Mouse (Mus musculus) embryo, embryonic 10 days (tissue): ENCODE data around the gene AC124108.1.

ENCODE experiments used
- DNase-seq: peaks from one replicate; pipeline ENCODE4 v3.0.0-alpha.2; 2015; ENCODE audit warnings: low spot score

Gene AC124108.1

DNA sequence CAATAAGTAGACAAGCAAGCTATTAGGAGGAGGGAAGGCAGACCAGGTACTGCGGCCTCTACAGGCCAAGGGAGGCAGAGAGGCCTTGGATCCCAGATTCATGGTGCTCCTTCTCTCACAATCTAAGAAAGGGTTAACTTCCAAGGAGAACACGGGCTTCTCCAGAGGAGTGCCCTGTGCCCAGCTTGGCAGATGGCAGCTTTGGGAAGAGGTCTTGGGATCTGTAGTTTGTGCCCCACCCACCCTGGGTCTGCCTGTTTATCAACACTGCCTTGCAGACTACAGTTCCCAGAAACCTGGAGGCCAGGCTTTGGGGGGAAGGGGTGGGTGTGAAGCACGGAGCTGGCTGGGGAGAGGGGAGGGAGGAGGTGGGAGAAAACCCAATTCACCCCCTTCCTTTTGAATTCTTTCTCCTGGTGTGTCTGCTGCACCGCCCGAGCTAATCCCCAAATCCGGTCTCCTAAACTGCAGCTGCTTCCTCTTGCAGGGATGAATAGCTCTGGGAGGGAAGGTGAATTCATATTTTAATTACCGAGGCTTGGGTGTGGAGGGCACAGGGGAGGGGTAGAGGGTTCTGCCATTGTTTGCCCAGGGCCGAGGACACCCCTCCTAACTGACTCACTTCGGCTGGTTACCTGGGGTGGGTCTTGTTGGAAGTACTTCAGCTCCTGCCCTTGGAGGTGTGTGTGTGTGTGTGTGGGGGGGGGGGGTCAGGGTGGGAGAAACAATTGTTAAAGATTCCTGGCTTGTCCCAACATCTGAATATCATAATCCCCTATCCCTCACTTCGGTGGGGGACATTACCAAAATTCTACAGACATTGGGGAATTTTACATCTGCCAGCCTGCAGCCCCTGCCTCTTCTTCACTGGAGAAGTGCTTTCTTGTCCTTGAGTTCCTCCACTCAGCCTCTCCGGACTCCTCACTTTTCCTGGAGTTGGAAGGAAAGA, 9.6 kb downstream of the AC124108.1 start:
- peak; percentile 52 for DNase-seq

DNA sequence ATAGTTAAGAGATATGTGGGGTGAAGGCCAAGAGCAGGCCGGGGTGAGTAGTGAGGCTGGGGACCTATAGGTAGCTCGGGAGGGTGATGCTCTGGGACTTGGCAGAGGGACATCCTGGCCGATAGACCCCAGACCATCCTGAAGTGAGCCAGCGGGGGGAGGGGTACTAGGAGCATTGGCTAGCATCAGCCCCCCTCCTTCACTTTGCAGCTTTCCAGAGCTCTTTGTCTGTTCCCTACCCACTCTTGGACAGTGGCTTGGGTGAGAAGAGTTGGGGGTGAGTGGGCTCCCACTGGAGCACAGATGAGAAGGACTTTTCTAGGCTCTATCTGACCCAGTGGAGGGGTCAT, 10.2 kb downstream of the AC124108.1 start:
- DNase-seq: no peak

DNA sequence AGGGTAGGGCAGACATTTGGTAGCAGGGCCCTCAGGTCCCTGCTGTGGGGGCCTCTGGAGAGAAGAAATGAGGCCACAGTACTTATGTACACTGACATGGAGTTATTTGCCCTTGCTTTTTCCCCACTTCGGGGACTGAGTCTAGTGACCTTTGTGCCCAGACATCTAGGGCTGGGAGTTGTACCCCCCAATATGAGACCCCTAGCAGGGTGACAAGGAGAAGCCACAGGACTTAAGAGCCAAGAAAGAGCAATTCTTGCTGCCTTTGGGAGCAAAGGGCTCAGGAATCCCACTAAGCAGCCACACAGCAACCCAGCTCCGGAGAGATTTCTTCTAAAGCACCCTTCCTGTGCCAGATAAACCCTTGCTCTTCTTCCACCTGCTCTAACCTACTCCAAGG, 10.7 kb downstream of the AC124108.1 start:
- DNase-seq: no peak

DNA sequence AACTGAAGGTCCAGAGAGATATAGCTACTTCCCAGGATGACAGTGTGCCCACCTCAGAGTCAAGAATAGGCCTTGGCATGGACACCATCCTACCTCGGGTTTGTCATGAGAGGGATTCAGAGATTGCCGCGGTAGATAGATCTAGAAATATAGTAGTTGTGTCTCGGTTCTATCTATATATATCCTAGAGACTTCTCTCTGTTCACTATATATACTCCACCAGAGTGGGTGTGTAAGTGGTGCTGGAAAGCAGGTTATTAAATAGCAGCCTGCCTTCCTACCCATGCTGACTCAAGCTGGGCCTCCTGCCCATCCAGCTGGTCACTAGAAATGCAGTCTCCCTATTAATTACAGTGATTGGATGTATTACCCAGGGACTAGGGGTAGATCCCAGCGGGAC, 11.5 kb downstream of the AC124108.1 start:
- DNase-seq: no peak

DNA sequence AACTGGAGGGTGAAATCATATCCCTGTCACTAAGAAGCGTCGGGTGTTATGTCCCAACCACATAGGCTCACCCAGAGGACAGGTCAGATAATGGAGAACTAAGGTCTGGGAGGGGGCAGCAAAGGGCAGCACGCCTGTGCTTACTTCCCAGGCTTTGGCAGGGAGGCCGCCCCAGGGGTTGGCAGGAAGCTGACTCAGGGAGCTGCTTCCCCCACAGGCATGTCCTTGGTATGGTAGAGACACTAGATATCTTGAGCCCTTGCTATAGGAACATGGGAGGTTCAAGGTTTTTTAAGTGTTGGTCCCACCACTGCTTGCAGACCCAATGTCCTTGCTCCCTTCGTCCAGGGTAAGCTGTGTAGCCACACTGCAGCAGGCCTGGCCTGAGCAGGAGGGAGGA, 14.7 kb downstream of the AC124108.1 start:
- no peak for DNase-seq

DNA sequence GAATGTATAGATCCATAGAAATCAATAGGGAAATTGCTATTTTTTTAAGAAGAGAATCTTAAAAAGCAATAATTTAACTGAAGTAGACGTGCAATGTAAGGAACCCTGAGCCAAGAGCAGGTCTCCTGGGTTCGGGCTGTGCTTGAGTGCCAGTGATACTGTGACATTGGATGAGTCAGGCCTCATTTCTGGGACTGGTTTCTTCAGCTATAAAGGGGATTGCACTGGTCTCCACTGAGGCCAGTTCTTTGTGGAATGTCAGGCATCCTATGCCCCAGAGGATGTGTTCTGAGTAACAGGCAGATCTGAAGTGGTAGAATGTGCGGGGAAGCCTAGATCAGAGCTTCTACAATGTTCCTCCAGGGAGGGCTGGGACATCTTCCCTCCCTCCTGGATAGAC, 15.6 kb downstream of the AC124108.1 start:
- no peak for DNase-seq

DNA sequence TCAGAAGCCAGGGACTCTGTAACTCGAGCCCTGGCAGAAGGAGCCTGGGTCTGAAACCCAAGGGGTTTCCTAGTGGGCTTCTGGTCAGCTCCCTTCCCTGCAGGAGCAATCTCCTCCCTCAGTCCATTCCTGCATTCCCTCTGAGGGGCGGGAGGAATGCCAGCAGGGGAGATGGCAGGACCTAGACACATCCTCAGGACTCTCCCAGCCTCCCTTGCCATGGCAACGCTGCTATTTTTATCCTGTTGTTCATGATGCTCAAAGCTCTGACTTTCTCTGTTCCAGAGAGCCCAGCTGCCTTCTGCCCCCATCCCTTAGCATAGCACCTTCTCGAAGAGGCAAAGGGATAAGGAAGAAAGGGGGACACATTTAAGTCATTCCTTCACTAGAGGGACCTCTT, 16.9 kb downstream of the AC124108.1 start:
- peak; percentile 59 for DNase-seq

DNA sequence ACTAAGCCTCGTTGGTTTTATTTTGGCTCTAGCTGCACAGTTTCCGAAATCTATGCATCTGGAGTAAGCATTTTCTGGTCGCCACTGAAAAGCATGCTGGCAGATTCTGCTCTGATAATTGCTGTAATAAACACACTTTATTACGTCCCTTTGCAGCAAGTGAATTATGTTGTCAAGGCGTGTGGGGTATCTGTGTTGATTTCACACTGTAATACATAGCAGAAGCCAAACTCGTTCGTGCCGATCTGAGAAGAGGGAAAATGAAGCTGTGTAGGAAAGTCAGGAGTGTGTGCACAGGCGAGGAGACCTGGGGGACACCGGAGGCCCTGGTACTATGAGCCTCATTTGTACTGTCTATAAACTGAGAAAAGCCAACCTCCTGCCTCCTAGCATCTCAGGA, 18.1 kb downstream of the AC124108.1 start:
- no peak for DNase-seq

DNA sequence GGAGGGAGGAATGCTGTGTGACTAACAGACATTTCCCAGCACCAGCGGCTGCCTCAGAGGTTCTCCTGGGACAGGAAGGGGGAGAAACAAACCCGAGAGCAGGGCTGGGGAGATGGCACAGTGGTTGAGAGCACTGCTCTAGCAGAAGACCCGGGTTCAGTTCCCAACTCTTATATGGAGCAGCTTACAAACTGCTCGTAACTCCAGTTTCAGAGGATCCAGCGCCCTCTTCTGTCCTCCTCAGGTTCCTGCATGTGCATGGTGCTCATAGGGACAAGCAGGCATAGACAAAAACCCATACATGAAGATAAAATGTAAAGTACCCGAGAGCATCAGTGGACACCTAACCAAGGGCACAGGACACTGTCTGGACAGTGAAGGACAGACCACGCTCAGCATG, 19.7 kb downstream of the AC124108.1 start:
- peak; percentile 84 for DNase-seq

DNA sequence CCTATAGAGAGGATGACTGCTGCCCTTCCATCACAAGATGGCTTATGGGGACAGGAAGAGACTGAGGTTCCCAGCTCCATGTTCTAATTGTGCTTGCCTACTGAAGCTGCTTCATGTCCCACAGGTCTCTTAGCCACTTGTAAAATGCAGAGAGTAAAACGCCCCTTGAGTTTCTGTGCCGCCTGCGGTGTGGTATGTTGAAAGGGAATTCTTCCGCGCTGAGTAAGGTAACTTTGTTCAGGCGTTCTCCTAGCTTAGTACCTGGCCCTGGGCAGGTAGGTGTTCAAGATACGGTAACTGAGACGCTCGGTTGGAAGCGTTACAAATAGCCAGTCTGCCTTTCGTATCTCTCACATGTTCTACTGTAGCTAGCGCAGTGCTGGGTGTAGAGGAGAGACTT, 20.4 kb downstream of the AC124108.1 start:
- no peak for DNase-seq

DNA sequence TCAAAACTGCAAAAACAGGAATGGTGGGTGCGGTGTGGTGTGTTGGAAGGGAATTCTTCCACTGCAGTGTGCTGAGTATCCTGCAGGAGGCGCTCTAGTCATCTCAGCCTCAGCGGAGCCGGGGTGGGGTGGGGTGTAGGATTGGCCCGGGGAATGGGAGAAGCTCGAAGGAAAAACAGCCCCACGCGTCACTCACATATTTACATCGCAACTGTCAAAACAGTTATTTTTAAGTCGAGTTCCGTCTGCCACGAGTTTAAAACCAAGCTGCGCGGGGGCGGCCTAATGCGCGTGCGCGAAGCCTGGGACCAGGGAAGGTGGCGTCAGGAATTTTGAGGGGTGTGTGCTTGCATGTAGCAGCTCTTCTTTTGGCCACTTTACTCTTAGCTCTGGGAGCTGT, 21.0 kb downstream of the AC124108.1 start:
- DNase-seq: peak; percentile 72

DNA sequence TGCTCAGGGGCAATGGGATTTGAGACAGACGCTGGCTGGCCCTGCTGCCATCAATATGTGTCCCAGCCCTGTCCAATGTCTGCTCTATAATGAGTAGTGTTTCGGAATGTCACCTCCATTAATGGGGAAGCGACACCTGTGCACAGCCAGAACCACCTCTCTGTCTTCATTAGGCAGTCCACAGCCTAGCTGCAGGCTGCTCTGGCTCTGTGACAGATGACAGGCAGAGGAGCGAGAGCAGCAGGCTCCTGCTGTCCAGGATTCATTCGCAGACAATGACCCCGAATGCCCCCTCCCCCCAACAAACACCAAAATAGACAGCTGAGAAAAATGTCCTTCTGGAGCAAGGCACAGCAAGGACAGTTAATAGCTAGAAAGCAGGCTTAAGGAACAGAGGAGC, 21.8 kb downstream of the AC124108.1 start:
- no peak for DNase-seq

DNA sequence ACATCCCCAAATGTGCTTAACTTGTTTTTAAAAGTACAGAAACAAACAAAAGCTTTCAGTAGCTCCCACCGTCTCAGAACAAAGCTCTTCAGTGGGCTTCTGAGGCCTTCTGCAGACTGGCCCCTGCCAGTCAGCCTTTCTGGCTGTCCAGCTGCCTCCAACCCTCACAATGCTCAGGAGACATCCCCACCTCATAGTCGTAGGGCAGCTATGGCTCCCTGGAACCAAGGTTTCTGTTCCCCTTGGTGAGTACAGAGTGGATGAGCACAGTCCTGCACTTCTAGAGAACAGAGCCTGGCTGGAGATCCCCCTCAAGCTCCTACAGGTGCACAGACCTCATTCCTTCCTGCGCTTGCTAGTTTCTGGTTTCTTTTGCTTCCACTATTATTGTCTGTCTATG, 25.0 kb downstream of the AC124108.1 start:
- no peak for DNase-seq

DNA sequence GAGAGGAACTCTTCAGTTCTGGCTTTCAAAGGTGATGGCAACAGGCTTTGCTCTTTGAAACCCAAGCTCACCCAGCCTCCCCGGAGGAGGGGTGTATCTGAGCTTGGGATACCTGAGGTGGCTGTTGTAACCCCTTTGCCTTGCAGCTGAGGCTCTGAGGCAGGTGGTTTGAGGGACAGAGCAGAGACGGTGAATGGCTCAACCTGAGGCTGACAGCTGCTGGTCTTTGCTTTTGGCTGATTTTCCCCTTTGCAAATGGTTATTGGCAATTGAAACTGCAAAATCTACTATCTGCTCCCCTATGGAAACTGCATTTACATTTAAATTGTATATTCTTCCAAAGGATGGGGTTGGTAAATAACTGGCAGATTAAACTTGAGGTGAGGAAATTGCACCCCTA, 30.4 kb downstream of the AC124108.1 start:
- DNase-seq: no peak

DNA sequence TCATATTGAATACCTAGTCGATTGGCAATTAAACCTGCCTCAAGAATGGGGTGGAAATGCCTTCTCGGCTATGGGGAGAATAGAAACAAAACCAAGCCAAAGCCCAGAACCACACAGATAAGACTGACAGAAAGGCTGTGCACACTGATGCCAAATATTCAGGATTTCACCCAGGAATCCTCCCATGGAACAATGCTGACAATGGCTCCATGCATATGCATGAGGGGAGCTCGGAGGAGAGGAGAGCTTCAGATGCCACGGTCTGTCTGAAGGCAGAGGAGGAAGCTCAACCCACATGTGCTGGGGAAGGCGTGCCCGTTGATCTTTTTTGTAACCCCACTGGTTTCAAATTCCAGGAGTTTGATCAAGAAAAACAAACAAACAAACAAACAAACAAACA, 30.9 kb downstream of the AC124108.1 start:
- DNase-seq: peak; percentile 50

DNA sequence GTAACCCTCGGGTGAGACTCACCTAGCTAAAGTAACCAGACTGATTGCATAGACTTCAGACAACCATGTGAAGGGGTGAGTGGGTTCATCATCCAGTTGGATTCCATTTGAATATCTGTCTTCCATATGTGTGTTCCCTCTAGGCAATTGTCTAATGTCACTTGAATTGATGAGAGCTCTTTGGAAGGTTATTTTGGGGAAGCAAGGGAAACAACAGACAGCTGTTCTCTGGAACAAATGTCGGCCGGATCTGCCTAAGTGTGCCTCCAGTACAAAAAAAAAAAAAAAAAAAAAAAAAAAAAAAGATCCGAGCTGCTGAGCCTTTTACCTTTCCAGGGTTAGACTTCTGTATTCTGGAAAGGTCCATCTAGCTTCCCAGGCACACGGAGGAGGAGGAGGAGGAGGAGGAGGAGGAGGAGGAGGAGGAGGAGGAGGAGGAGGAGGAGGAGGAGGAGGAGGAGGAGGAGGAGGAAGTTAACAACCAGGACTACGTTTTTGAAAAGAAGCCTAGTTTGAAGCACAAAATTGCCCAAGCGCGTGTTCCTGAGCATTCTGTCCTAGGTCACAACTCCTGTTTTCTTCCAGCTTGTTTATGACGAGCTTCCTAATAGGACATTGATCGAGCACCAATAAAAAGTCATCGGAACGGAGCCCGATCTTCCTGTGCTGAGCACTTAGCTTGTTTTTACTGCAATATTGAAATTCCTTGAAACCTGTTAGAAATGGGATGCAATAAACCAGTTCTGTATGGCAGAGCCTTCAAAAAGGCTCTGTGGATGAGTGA, 35.2 kb downstream of the AC124108.1 start:
- no peak for DNase-seq

DNA sequence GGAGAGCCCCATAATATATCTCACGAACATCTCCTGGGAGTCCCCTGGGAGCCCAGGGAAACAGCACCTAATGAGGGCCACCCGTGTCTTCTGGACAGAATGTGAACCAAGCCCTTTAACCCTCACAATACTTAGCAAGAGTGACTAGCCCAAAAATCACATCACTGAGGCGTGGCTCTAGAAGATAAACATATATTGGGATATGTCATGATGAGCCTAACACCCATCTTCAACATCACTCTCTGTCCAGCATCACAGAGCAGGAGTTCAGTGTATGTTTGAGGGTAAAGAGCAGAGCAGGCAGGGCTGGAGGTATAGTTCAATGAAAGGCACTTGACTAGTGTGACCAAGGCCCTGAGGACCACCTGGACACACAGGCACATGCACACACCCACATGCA, 38.4 kb downstream of the AC124108.1 start, which contains the start of gene Gm10188:
Gene Gm10188 (minus strand): TSS at position 101 of the 400 bp plus-strand sequence.
- DNase-seq: no peak

DNA sequence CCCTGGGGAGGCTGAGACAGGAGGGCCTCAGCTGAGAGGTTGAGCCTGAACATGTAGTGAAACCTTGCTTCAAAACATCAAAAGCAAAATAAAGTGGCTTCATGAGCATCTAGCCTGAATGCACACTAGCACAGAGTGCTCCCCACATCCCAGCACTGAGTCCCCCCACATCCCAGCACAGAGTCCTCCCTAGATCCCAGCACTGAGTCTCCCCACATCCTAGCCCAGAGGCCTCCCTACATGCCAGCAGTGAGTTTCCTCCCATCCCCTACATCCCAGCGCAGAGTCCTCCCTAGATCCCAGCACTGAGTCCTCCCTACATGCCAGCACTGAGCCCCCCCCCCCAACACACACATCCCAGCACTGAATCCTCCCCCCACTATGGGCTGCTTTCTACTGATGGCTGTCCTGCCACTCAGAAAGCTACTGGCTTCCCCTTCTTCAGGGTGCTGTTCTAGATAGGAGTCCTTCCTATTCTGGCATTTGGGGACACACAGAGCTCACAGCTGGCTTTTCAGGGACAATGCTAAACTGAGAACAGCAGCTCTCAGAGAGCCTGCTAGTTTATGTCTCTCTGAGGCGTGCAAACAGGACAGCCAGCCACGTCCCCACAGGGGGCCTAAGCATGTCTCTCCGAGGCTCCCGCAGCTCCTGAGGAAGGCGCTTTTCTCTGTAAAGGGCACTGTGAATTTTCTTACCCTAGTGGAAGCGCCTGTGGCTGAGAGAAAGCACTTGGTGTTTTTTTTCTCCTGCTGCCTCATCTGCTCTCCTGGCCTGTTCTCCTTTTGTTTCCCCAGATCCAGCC, 40.4 kb downstream of the AC124108.1 start:
- DNase-seq: no peak

DNA sequence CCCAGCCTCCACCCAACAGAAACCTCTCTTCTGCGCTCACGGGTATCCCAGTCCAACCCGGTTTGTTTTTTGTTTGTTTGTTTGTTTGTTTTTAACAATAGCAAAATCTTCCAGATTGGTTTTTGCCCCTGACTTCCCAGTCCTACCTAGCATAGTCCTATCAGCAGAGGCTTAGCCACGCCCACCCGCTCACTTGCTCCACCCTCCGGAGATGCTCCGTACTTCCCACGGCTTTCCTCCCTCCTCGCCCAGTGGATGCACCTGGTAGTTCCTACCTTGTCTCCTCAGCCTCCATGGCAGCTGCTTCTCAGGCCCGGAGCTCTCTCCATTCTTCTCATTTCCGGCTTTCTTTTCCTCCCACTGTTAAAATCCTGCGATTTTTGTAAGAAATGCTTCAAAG, 42.3 kb downstream of the AC124108.1 start:
- peak; percentile 78 for DNase-seq

DNA sequence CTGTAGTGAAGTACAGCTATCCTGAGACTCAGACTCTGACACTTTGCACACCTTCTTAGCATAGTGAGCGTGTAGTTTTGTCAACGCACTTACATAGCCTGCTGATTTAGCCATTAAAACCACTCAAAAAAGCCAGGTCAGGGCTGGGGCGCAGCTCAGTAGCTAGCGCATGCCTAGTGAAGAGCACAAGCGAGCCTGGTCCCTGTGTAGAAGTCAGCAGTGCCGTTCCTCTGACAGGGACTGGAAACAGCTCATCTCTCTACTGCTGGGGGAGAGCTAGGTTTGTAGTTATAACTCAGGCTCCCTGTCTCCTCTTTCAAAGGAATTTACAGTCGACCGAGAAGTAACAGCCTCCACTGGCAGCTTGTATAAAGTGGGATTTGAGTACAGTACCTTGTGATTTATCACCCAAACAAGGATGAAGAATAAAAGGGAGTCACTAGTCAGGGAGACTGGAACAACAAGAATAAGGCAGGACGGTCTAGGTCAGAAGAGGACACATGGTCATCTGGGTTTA, 43.6 kb downstream of the AC124108.1 start:
- DNase-seq: no peak

DNA sequence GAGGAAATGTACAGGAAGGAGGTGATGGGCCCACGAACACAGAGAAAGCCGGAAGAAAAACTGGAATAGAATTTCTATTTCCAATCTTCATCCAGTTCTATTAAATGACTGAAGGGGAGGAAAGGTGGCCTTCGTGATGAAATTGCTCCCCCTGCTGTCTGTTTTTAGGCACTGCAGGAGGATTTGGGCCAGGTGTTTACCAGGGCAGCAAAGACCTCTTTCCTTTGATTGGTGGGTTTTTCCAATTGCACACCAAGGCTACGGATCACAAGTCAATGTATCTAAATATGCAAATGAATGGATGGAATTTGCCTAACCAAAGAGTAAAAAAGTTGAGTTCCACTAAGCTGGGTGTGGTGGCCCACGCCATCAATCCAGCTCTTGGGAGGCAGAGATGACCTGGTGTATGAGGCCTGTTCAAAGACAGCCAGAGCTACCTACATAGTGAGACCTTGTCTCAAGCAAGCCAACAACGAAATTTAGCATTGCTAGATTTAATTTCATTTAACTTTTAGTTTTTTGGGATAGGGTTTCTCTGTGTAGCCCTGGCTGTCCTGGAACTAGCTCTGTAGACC, 46.4 kb downstream of the AC124108.1 start:
- DNase-seq: peak; percentile 72

DNA sequence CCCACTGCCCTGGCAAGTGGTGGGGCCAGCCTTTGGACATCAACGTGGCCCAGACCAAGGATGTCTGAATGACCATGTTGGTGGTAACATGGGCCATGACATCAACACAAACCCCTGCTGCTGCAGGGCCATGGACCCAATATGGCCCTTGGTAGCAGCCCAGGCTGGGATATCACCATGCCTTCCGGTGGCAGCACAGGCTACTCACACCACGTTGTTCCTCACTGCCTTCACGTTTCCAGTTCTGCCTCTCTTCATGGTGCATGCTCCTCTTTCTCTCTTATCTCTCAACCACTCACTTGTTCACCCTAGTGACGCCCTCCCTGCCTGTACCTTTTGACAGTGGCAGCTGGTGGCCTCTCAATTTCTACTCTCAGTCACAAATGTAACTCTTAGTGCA, 53.8 kb downstream of the AC124108.1 start:
- no peak for DNase-seq
